Mouse (Mus musculus): ENCODE measurements at regions not wholly inside any gene's neighbourhood (a gene's known extent, or its start where the extent isn't known, plus 50 kb on each side); places are given as distances from the start of the nearest gene placed in this dataset.

DNA sequence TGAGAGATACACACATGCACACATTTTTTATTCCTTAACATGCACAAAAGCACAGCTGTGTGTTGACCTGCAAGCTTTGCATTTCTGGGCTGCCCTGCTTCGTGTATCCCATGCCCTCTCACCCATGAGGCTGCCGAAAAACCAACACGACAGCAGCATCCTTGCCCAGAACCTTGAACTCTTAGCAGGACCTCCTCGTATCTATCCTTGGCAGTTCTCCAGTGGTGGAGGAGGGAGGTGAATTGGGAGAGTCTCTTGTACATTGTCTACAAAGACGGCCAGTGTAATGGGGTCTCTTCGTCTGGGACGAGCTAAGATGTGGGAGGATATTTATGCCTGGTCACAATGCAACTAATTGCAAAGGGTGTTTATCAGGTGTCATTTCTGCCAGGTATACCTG, 149.6 kb upstream of the Cadm1 start:
- no peaks in the 10 kb centered on the region for H3K79me2 ChIP-seq (ENCODE audit: control insufficient read depth, insufficient read depth)
- no peaks in the 10 kb centered on the region for H3K79me3 ChIP-seq (ENCODE audit: low read depth)
- no peak overlapping the region for H3ac ChIP-seq (ENCODE audit: control insufficient read depth, insufficient read length, low read depth)
- H3K4me3 ChIP-seq (ENCODE audit: insufficient read depth, poor library complexity, severe bottlenecking) = no peak overlapping the region
- TF ChIP-seq USF1 (IDR thresholded peaks at IDR 0.05; ENCODE audit: low read depth) = no peak
- no peak for TF ChIP-seq CEBPB (IDR thresholded peaks at IDR 0.05; ENCODE audit: low read depth)
- TF ChIP-seq MYOG (IDR thresholded peaks at IDR 0.05; ENCODE audit: control insufficient read depth, extremely low read depth, insufficient read length) = no peak
- no peak for TF ChIP-seq MAX (IDR thresholded peaks at IDR 0.05)
- no peak for TF ChIP-seq MYOD1 (IDR thresholded peaks at IDR 0.05; ENCODE audit: control insufficient read depth, insufficient read length, low read depth)
- no peak for TF ChIP-seq FOSL1 (IDR thresholded peaks at IDR 0.05; ENCODE audit: insufficient read depth, low read length, poor library complexity, severe bottlenecking)
- TF ChIP-seq CTCF (IDR thresholded peaks at IDR 0.05; ENCODE audit: control insufficient read depth, insufficient read depth, insufficient read length) = no peak
- peaks cover 15% of the 10 kb centered on the region for H3K27me3 ChIP-seq (ENCODE audit: control insufficient read depth, insufficient read depth, insufficient read length)
- H3K36me3 ChIP-seq (ENCODE audit: control insufficient read depth, insufficient read depth) = no peaks in the 10 kb centered on the region

DNA sequence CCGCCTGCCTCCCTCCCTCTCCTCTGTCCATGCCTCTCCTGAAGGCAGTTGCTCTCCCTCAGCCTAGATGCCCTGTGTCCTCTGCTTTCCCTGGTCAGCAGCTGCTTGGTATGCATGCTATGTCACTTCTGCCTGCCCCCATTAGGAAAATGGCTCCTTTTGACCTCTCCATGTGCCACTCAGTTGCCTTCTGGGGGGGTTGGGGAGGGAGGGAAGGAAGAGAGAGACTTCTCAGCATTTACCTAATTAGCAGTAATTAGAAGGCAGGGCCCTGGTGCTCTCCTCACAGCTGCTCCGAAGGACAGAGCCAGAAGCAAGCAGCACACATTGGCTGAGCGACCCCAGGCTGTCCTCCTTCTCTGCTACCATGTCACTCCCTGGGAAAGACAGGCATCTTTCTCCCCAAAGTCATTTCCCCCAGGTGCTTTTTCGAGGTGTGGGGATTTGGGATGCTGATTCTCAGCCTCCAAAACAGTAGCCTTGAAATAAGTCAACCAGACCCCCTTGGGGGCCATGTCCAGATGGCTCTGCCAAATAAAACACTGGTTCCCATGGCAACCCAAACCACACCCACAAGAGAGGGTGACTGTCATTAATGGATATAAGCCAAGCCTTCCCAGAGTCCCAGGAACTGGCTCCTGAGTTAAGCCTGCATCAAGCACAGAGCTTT, 145.7 kb upstream of the Cadm1 start:
- Histone ChIP-seq H3K4me3 (ENCODE audit: insufficient read depth, poor library complexity, severe bottlenecking) (no peak overlapping the region), H3K36me3 (ENCODE audit: control insufficient read depth, insufficient read depth) (no peaks in the 10 kb centered on the region), H3K79me2 (ENCODE audit: control insufficient read depth, insufficient read depth) (no peaks in the 10 kb centered on the region), H3ac (ENCODE audit: control insufficient read depth, insufficient read length, low read depth) (no peak overlapping the region), H3K27me3 (ENCODE audit: control insufficient read depth, insufficient read depth, insufficient read length) (peaks cover 30% of the 10 kb centered on the region), H3K79me3 (ENCODE audit: low read depth) (no peaks in the 10 kb centered on the region)
- TF ChIP-seq FOSL1 (IDR thresholded peaks at IDR 0.05; ENCODE audit: insufficient read depth, low read length, poor library complexity, severe bottlenecking) = no peak
- no peak for TF ChIP-seq MAX (IDR thresholded peaks at IDR 0.05)
- TF ChIP-seq MYOG (IDR thresholded peaks at IDR 0.05; ENCODE audit: control insufficient read depth, extremely low read depth, insufficient read length) = no peak
- TF ChIP-seq CTCF (IDR thresholded peaks at IDR 0.05; ENCODE audit: control insufficient read depth, insufficient read depth, insufficient read length) = no peak
- no peak for TF ChIP-seq CEBPB (IDR thresholded peaks at IDR 0.05; ENCODE audit: low read depth)
- no peak for TF ChIP-seq MYOD1 (IDR thresholded peaks at IDR 0.05; ENCODE audit: control insufficient read depth, insufficient read length, low read depth)
- TF ChIP-seq USF1 (IDR thresholded peaks at IDR 0.05; ENCODE audit: low read depth) = no peak

DNA sequence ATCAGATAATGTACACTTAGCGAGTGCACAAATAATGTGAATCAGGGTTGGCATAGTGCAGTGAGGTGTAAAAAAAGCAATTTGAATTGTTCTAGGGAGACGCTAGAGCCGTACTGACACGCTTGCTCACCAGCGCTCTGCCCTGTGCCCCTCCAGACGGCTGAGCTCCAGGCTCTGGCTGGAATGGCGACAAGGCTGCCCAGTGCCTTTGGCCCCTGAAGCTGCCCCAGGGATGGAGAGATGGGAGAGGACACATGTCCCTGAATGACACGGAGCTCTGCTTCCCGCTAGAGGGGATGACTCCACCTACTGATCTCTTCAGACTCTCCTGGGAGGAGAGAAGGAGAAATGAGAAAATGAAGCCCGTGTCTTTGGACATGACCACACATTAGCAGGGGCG, 143.3 kb upstream of the Cadm1 start:
- Histone ChIP-seq H3ac (ENCODE audit: control insufficient read depth, insufficient read length, low read depth) (no peak overlapping the region), H3K79me2 (ENCODE audit: control insufficient read depth, insufficient read depth) (no peaks in the 10 kb centered on the region), H3K4me3 (ENCODE audit: insufficient read depth, poor library complexity, severe bottlenecking) (no peak overlapping the region), H3K36me3 (ENCODE audit: control insufficient read depth, insufficient read depth) (no peaks in the 10 kb centered on the region), H3K27me3 (ENCODE audit: control insufficient read depth, insufficient read depth, insufficient read length) (peaks cover 18% of the 10 kb centered on the region), H3K79me3 (ENCODE audit: low read depth) (no peaks in the 10 kb centered on the region)
- TF ChIP-seq CEBPB (IDR thresholded peaks at IDR 0.05; ENCODE audit: low read depth) = no peak

DNA sequence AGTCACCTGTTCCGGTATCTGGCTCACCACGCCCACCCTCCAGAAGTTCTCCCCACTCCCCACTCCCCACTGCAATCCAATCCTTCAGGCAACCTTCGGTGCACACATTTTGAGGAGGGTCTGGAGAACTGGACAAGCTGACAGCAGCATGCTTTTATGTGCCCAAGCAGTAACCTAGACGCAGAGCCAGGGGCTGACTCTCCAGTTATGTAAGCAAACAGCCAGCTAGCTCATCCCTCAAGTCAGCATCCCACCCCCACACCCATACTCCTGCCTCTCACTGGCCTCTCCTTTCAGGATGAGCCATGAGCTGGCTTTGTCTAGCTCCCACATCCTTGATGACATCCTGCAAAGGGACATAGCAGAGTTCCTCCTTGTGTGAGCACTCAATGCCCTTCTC, 142.8 kb upstream of the Cadm1 start:
- no peaks in the 10 kb centered on the region for H3K36me3 ChIP-seq (ENCODE audit: control insufficient read depth, insufficient read depth)
- H3K4me3 ChIP-seq (ENCODE audit: insufficient read depth, poor library complexity, severe bottlenecking) = no peak overlapping the region
- no peak overlapping the region for H3ac ChIP-seq (ENCODE audit: control insufficient read depth, insufficient read length, low read depth)
- H3K79me3 ChIP-seq (ENCODE audit: low read depth) = no peaks in the 10 kb centered on the region
- TF ChIP-seq MYOG (IDR thresholded peaks at IDR 0.05; ENCODE audit: control insufficient read depth, extremely low read depth, insufficient read length) (no peak), MAX (IDR thresholded peaks at IDR 0.05) (no peak), MYOD1 (IDR thresholded peaks at IDR 0.05; ENCODE audit: control insufficient read depth, insufficient read length, low read depth) (no peak), USF1 (IDR thresholded peaks at IDR 0.05; ENCODE audit: low read depth) (no peak), FOSL1 (IDR thresholded peaks at IDR 0.05; ENCODE audit: insufficient read depth, low read length, poor library complexity, severe bottlenecking) (no peak), CEBPB (IDR thresholded peaks at IDR 0.05; ENCODE audit: low read depth) (no peak)
- peaks cover 18% of the 10 kb centered on the region for H3K27me3 ChIP-seq (ENCODE audit: control insufficient read depth, insufficient read depth, insufficient read length)
- no peaks in the 10 kb centered on the region for H3K79me2 ChIP-seq (ENCODE audit: control insufficient read depth, insufficient read depth)

DNA sequence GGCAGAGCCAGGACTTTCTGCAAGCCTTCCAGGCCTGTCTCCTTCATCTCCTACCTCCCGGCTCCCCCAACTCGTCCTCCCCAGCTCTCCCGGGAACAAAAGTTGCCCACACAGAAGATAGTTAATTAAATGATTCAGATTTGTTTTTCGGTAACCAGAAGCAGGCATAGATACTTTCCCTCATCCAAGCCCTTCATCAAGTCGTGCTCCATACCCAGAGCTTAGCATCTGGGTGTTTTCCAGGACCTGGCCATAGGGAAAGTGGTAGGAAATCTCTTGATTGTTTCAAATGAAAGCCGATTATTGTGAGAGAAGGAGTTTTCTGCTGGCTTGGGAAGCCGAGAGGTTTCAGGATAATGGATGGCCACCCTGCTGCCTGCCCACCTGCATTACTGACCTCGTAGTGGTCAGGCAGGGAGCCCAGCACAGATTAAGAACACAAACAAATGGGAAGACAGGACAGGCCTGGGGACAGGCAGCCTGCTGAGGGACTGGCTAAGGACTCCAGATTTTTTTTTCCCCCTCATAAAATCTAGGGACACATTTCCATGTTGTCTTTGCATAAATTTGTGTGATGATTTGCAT, 142.2 kb upstream of the Cadm1 start:
- Histone ChIP-seq H3K79me2 (ENCODE audit: control insufficient read depth, insufficient read depth) (no peaks in the 10 kb centered on the region), H3K4me3 (ENCODE audit: insufficient read depth, poor library complexity, severe bottlenecking) (no peak overlapping the region), H3K36me3 (ENCODE audit: control insufficient read depth, insufficient read depth) (no peaks in the 10 kb centered on the region), H3K27me3 (ENCODE audit: control insufficient read depth, insufficient read depth, insufficient read length) (peaks cover 18% of the 10 kb centered on the region), H3ac (ENCODE audit: control insufficient read depth, insufficient read length, low read depth) (no peak overlapping the region), H3K79me3 (ENCODE audit: low read depth) (no peaks in the 10 kb centered on the region)
- TF ChIP-seq MYOD1 (IDR thresholded peaks at IDR 0.05; ENCODE audit: control insufficient read depth, insufficient read length, low read depth) = no peak
- no peak for TF ChIP-seq MYOG (IDR thresholded peaks at IDR 0.05; ENCODE audit: control insufficient read depth, extremely low read depth, insufficient read length)
- no peak for TF ChIP-seq CEBPB (IDR thresholded peaks at IDR 0.05; ENCODE audit: low read depth)
- no peak for TF ChIP-seq MAX (IDR thresholded peaks at IDR 0.05)
- TF ChIP-seq CTCF (IDR thresholded peaks at IDR 0.05; ENCODE audit: control insufficient read depth, insufficient read depth, insufficient read length) = no peak
- TF ChIP-seq USF1 (IDR thresholded peaks at IDR 0.05; ENCODE audit: low read depth) = no peak
- TF ChIP-seq FOSL1 (IDR thresholded peaks at IDR 0.05; ENCODE audit: insufficient read depth, low read length, poor library complexity, severe bottlenecking) = no peak

DNA sequence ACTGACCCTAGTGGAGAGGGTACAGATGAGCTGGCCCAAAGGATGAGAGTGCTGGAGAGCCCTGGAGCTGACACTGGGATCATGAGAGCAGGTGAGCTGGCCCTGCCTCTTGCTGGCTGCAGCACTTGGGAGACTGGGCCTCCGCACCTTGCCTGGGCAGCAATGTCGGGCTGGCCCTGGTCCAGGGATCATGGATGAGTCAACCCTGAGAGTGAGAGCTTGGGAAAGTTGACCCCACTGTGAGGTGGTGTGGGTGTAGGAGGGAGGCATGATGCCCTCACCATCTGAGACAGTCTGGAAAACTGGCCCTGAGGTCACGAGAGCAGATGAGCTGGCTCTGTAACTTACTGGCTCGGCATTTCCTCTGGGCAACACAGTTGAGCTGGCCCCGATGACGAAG, 140.1 kb upstream of the Cadm1 start:
- peaks cover 18% of the 10 kb centered on the region for H3K27me3 ChIP-seq (ENCODE audit: control insufficient read depth, insufficient read depth, insufficient read length)
- H3K36me3 ChIP-seq (ENCODE audit: control insufficient read depth, insufficient read depth) = no peaks in the 10 kb centered on the region
- no peak overlapping the region for H3K4me3 ChIP-seq (ENCODE audit: insufficient read depth, poor library complexity, severe bottlenecking)
- H3K79me3 ChIP-seq (ENCODE audit: low read depth) = no peaks in the 10 kb centered on the region
- H3ac ChIP-seq (ENCODE audit: control insufficient read depth, insufficient read length, low read depth) = no peak overlapping the region
- TF ChIP-seq MYOG (IDR thresholded peaks at IDR 0.05; ENCODE audit: control insufficient read depth, extremely low read depth, insufficient read length) (no peak), FOSL1 (IDR thresholded peaks at IDR 0.05; ENCODE audit: insufficient read depth, low read length, poor library complexity, severe bottlenecking) (no peak), MYOD1 (IDR thresholded peaks at IDR 0.05; ENCODE audit: control insufficient read depth, insufficient read length, low read depth) (no peak), USF1 (IDR thresholded peaks at IDR 0.05; ENCODE audit: low read depth) (no peak), CTCF (IDR thresholded peaks at IDR 0.05; ENCODE audit: control insufficient read depth, insufficient read depth, insufficient read length) (no peak), CEBPB (IDR thresholded peaks at IDR 0.05; ENCODE audit: low read depth) (no peak), MAX (IDR thresholded peaks at IDR 0.05) (no peak)
- H3K79me2 ChIP-seq (ENCODE audit: control insufficient read depth, insufficient read depth) = no peaks in the 10 kb centered on the region
